Mouse (Mus musculus) liver, embryonic 15.5 days (tissue): Measurements from ENCODE around the gene Cux2. TPM values are rescaled to one million over a fixed set of nuclear protein-coding genes. Genes with fewer than 3 reads are reported as not detected.

ENCODE experiments used
- ATAC-seq: fragments of 200-750 bp; cut with Nextera tagmentation; 2 replicates; pipeline ENCODE4 v1.8.0; 2017; ENCODE audit warnings: moderate number of reproducible peaks, mild to moderate bottlenecking, moderate library complexity; ENCODE audit not compliant: insufficient read depth
- H3K27ac ChIP-seq: fragments of 300-500 bp; sonication (generic); replicated peaks from 2 replicates; pipeline ENCODE4 v1.5.1; 2015; ENCODE audit warnings: mild to moderate bottlenecking, inconsistent platforms
- H3K27me3 ChIP-seq: fragments of 300-500 bp; sonication (generic); 2 replicates; pipeline ENCODE4 v1.6.1; 2015; ENCODE audit warnings: mild to moderate bottlenecking, inconsistent platforms
- H3K36me3 ChIP-seq: fragments of 300-500 bp; sonication (generic); replicated peaks from 2 replicates; pipeline ENCODE4 v1.6.1; 2015; ENCODE audit warnings: moderate library complexity, mild to moderate bottlenecking, inconsistent platforms
- H3K4me1 ChIP-seq: fragments of 300-500 bp; sonication (generic); replicated peaks from 2 replicates; pipeline ENCODE4 v1.6.1; 2015; ENCODE audit warnings: inconsistent platforms
- H3K4me2 ChIP-seq: fragments of 300-500 bp; sonication (generic); 2 replicates; pipeline ENCODE4 v1.6.1; 2015; ENCODE audit warnings: moderate library complexity, mild to moderate bottlenecking, inconsistent platforms
- H3K4me3 ChIP-seq: fragments of 300-500 bp; sonication (generic); replicated peaks from 2 replicates; pipeline ENCODE4 v1.5.1; 2015; ENCODE audit warnings: mild to moderate bottlenecking, inconsistent platforms
- H3K9ac ChIP-seq: fragments of 300-500 bp; sonication (generic); 2 replicates; pipeline ENCODE4 v1.6.1; 2015; ENCODE audit warnings: moderate library complexity, mild to moderate bottlenecking, inconsistent platforms
- H3K9me3 ChIP-seq: fragments of 300-500 bp; sonication (generic); replicated peaks from 2 replicates; pipeline ENCODE4 v1.6.1; 2016; ENCODE audit warnings: inconsistent platforms
- WGBS: fragments of 180-500 bp; shearing (Covaris S2); methylation state at CpG from one replicate; pipeline ENCODE4 v1.1.7; 2015; ENCODE audit warnings: mixed read lengths; ENCODE audit not compliant: insufficient replicate concordance; 5-methylcytosine and 5-hydroxymethylcytosine counted together
- polyA plus RNA-seq: library from polyadenylated mRNA; unstranded; fragments of >200 nt; fragmentation: Nextera tagmentation; extraction: Ambion mirVana; gene quantifications from 2 replicates; pipeline ENCODE4 v1.2.1, GENCODE M21; 2015

Cux2 gene
- polyA plus RNA-seq, 1 experiment from 2014 or later = 1.8 TPM

- Histone ChIP-seq H3K27ac (no peak overlapping the region), H3K27me3 (no peaks in the 10 kb centered on the region), H3K9me3 (no peaks in the 10 kb centered on the region), H3K4me1 (peaks cover 8% of the 10 kb centered on the region), H3K4me3 (no peak overlapping the region), H3K4me2 (no peak overlapping the region), H3K9ac (no peak overlapping the region), H3K36me3 (no peaks in the 10 kb centered on the region)
- 85% methylated on average over 11 of the region's 11 CpGs for WGBS
- ATAC-seq = no peak
Observed at GRCm38 (mm10) chr5:122080930-122081329, 31.0 kb upstream of the Cux2 start.

GRCm38 (mm10) chr5:122079796-122080195 is 29.9 kb upstream of the Cux2 start:
- H3K27me3 ChIP-seq = no peaks in the 10 kb centered on the region
- ATAC-seq = no peak
- no peak overlapping the region for H3K4me2 ChIP-seq
- H3K27ac ChIP-seq = no peak overlapping the region
- H3K9me3 ChIP-seq = no peaks in the 10 kb centered on the region
- peaks cover 8% of the 10 kb centered on the region for H3K4me1 ChIP-seq
- no peak overlapping the region for H3K9ac ChIP-seq
- WGBS = 65% methylated on average over 7 of the region's 7 CpGs
- H3K36me3 ChIP-seq = no peaks in the 10 kb centered on the region
- H3K4me3 ChIP-seq = no peak overlapping the region

- no peak for ATAC-seq
- no peaks in the 10 kb centered on the region for H3K4me1 ChIP-seq
- no peaks in the 10 kb centered on the region for H3K9me3 ChIP-seq
- H3K4me2 ChIP-seq = no peak overlapping the region
- no peaks in the 10 kb centered on the region for H3K36me3 ChIP-seq
- no peaks in the 10 kb centered on the region for H3K27me3 ChIP-seq
- no peak overlapping the region for H3K9ac ChIP-seq
- no peak overlapping the region for H3K4me3 ChIP-seq
- 60% methylated on average over 4 of the region's 4 CpGs for WGBS
- H3K27ac ChIP-seq = no peak overlapping the region
Observed at GRCm38 (mm10) chr5:122077244-122077643, 27.3 kb upstream of the Cux2 start.

- no peak overlapping the region for H3K9ac ChIP-seq
- ATAC-seq = no peak
- WGBS = 32% methylated on average over 3 of the region's 3 CpGs
Observed at GRCm38 (mm10) chr5:122075736-122076135, 25.8 kb upstream of the Cux2 start.

GRCm38 (mm10) chr5:122071997-122072396 is 22.1 kb upstream of the Cux2 start:
- H3K9ac ChIP-seq = no peak overlapping the region
- WGBS = 63% methylated on average over 4 of the region's 4 CpGs
- H3K4me3 ChIP-seq = no peak overlapping the region
- H3K9me3 ChIP-seq = no peaks in the 10 kb centered on the region
- ATAC-seq = no peak
- H3K36me3 ChIP-seq = no peaks in the 10 kb centered on the region
- no peak overlapping the region for H3K4me2 ChIP-seq
- H3K27me3 ChIP-seq = no peaks in the 10 kb centered on the region
- H3K27ac ChIP-seq = no peak overlapping the region
- H3K4me1 ChIP-seq = no peaks in the 10 kb centered on the region

More at GRCm38 (mm10) chr5:122075736-122076135, 25.8 kb upstream of the Cux2 start:
- no peak overlapping the region for H3K27ac ChIP-seq
- H3K27me3 ChIP-seq = no peaks in the 10 kb centered on the region
- no peaks in the 10 kb centered on the region for H3K4me1 ChIP-seq
- H3K36me3 ChIP-seq = no peaks in the 10 kb centered on the region
- H3K4me2 ChIP-seq = no peak overlapping the region
- H3K4me3 ChIP-seq = no peak overlapping the region
- H3K9me3 ChIP-seq = no peaks in the 10 kb centered on the region

- WGBS = 54% methylated on average over 16 of the region's 16 CpGs
- Histone ChIP-seq H3K4me2 (no peak overlapping the region), H3K27ac (no peak overlapping the region), H3K4me1 (no peaks in the 10 kb centered on the region), H3K27me3 (no peaks in the 10 kb centered on the region), H3K4me3 (no peak overlapping the region), H3K9ac (no peak overlapping the region), H3K9me3 (no peaks in the 10 kb centered on the region), H3K36me3 (no peaks in the 10 kb centered on the region)
- ATAC-seq = no peak
Observed at GRCm38 (mm10) chr5:122070963-122071800, 21.3 kb upstream of the Cux2 start.

GRCm38 (mm10) chr5:122068563-122068962 is 18.7 kb upstream of the Cux2 start:
- ATAC-seq = no peak
- Histone ChIP-seq H3K27me3 (no peaks in the 10 kb centered on the region), H3K4me3 (no peak overlapping the region), H3K4me2 (no peak overlapping the region), H3K9ac (no peak overlapping the region), H3K4me1 (no peaks in the 10 kb centered on the region), H3K36me3 (no peaks in the 10 kb centered on the region), H3K27ac (no peak overlapping the region), H3K9me3 (no peaks in the 10 kb centered on the region)
- WGBS = 67% methylated on average over 13 of the region's 13 CpGs

- Histone ChIP-seq H3K9ac (no peak overlapping the region), H3K27me3 (no peaks in the 10 kb centered on the region), H3K4me2 (no peak overlapping the region), H3K9me3 (no peaks in the 10 kb centered on the region), H3K27ac (no peak overlapping the region), H3K4me3 (no peak overlapping the region), H3K36me3 (no peaks in the 10 kb centered on the region), H3K4me1 (peaks cover 9% of the 10 kb centered on the region)
- WGBS = 66% methylated on average over 25 of the region's 25 CpGs
- ATAC-seq = no peak
Observed at GRCm38 (mm10) chr5:122063204-122063933, 13.5 kb upstream of the Cux2 start.

- WGBS = 7% methylated on average over 12 of the region's 12 CpGs
- Histone ChIP-seq H3K27me3 (no peaks in the 10 kb centered on the region), H3K4me1 (peaks cover 9% of the 10 kb centered on the region), H3K9ac (no peak overlapping the region), H3K27ac (no peak overlapping the region), H3K4me3 (no peak overlapping the region), H3K36me3 (no peaks in the 10 kb centered on the region), H3K9me3 (no peaks in the 10 kb centered on the region), H3K4me2 (no peak overlapping the region)
- ATAC-seq = no peak
Observed at GRCm38 (mm10) chr5:122062479-122062878, 12.6 kb upstream of the Cux2 start.

- Histone ChIP-seq H3K9ac (no peak overlapping the region), H3K4me3 (no peak overlapping the region), H3K36me3 (no peaks in the 10 kb centered on the region), H3K4me1 (peaks cover 9% of the 10 kb centered on the region), H3K27me3 (no peaks in the 10 kb centered on the region), H3K27ac (no peak overlapping the region), H3K4me2 (no peak overlapping the region), H3K9me3 (no peaks in the 10 kb centered on the region)
- ATAC-seq = no peak
- 30% methylated on average over 11 of the region's 12 CpGs for WGBS
Observed at GRCm38 (mm10) chr5:122060767-122061333, 10.9 kb upstream of the Cux2 start.
